Mouse (Mus musculus): ENCODE results near the gene Sdk2. TPM values are rescaled to one million over a fixed set of nuclear protein-coding genes. Genes with fewer than 3 reads are reported as not detected.

The Sdk2 gene
- total RNA-seq (2012; rRNA removed) (0.03 TPM in 1 of 2 replicates, not detected in the other), polyA plus RNA-seq (2012; ENCODE audit: insufficient read depth in 1 of 2, insufficient read length in 2 of 2, low read depth in 1 of 2, low replicate concordance in 2 of 2, missing spikeins in 1 of 2) (under 1 TPM in 1 of 2 experiments, not detected in 1; 0.13 TPM)

- H3K4me3 ChIP-seq (ENCODE audit: control insufficient read depth in 1 of 2, insufficient read depth in 1 of 2, low read depth in 2 of 2, low read length in 2 of 2), result no peak within 1 kb of the TSS
- H3K27me3 ChIP-seq (ENCODE audit: control insufficient read depth in 1 of 2, insufficient read depth in 2 of 2, low read length in 2 of 2), result no peaks in the 10 kb centered on the region; a peak in 1 of 4 replicates
- no peak for DNase-seq (ENCODE audit: low read depth, low spot score)
Observed at GRCm38 (mm10) chr11:114066951-114067762, at the start of gene Sdk2. Gene Sdk2 (minus strand): TSS chr11:114067046.

GRCm38 (mm10) chr11:114115077-114115476, 48.2 kb upstream of the Sdk2 start:
- DNase-seq (ENCODE audit: low read depth, low spot score), result no peak
- TF ChIP-seq CHD2 (IDR thresholded peaks at IDR 0.05; ENCODE audit: low read length), result no peak
- no peak for TF ChIP-seq JUND (IDR thresholded peaks at IDR 0.05; ENCODE audit: low read depth, low read length)
- TF ChIP-seq CTCF (IDR thresholded peaks at IDR 0.05 in 2 of 3, conservative IDR thresholded peaks at IDR 0.05 in 1 of 3; ENCODE audit: control insufficient read depth in 1 of 3, insufficient read depth in 1 of 3, low read depth in 2 of 3, low read length in 3 of 3, poor library complexity in 1 of 3, severe bottlenecking in 1 of 3), result no peak
- TF ChIP-seq GABPA (IDR thresholded peaks at IDR 0.05; ENCODE audit: low read depth, low read length), result no peak
- TF ChIP-seq USF2 (IDR thresholded peaks at IDR 0.05; ENCODE audit: borderline replicate concordance in 1 of 2, insufficient read depth in 1 of 2, low read depth in 1 of 2, low read length in 2 of 2), result no peak
- TF ChIP-seq MEF2A (IDR thresholded peaks at IDR 0.05; ENCODE audit: extremely low read depth, insufficient replicate concordance, low read depth, low read length, poor library complexity, severe bottlenecking), result no peak
- TF ChIP-seq NRF1 (IDR thresholded peaks at IDR 0.05; ENCODE audit: insufficient read depth, low read depth, low read length, poor library complexity, severe bottlenecking), result no peak
- no peak for TF ChIP-seq NELFE (IDR thresholded peaks at IDR 0.05; ENCODE audit: low read depth, low read length)
- no peak for TF ChIP-seq MYB (IDR thresholded peaks at IDR 0.05; ENCODE audit: low read depth, low read length)
- no peak for TF ChIP-seq USF1 (IDR thresholded peaks at IDR 0.05; ENCODE audit: low read depth, low read length)
- TF ChIP-seq UBTF (IDR thresholded peaks at IDR 0.05; ENCODE audit: borderline replicate concordance, insufficient read depth, low read depth, low read length), result no peak
- TF ChIP-seq TCF12 (IDR thresholded peaks at IDR 0.05; ENCODE audit: low read depth, low read length), result no peak
- no peak for TF ChIP-seq BHLHE40 (IDR thresholded peaks at IDR 0.05; ENCODE audit: borderline replicate concordance, low read depth, low read length)
- TF ChIP-seq RAD21 (IDR thresholded peaks at IDR 0.05; ENCODE audit: low read depth, low read length), result no peak
- no peak for TF ChIP-seq MXI1 (IDR thresholded peaks at IDR 0.05; ENCODE audit: low read depth, low read length)
- TF ChIP-seq CHD1 (IDR thresholded peaks at IDR 0.05; ENCODE audit: low read depth, low read length), result no peak
- no peak for TF ChIP-seq SIN3A (IDR thresholded peaks at IDR 0.05; ENCODE audit: low read length)
- TF ChIP-seq SMC3 (IDR thresholded peaks at IDR 0.05; ENCODE audit: low read depth, low read length), result no peak
- no peak for TF ChIP-seq POLR2A (IDR thresholded peaks at IDR 0.05; ENCODE audit: control insufficient read depth in 1 of 2, insufficient read depth in 1 of 2, low read depth in 1 of 2, low read length in 2 of 2, poor library complexity in 1 of 2)
- H3K27me3 ChIP-seq (ENCODE audit: control insufficient read depth in 1 of 2, insufficient read depth in 2 of 2, low read length in 2 of 2), result no peaks in the 10 kb centered on the region
- no peaks in the 10 kb centered on the region for H3K4me1 ChIP-seq (ENCODE audit: control insufficient read depth in 1 of 2, insufficient read depth in 2 of 2, low read length in 2 of 2)
- no peak overlapping the region for H3K4me3 ChIP-seq (ENCODE audit: control insufficient read depth in 1 of 2, insufficient read depth in 1 of 2, low read depth in 2 of 2, low read length in 2 of 2)
- no peak overlapping the region for H3K27ac ChIP-seq (ENCODE audit: control insufficient read depth, low read depth, low read length)
- no peaks in the 10 kb centered on the region for H3K36me3 ChIP-seq (ENCODE audit: control insufficient read depth in 1 of 2, insufficient read depth in 2 of 2, low read length in 2 of 2)
- H3K9ac ChIP-seq (ENCODE audit: control insufficient read depth, low read depth, low read length, poor library complexity, severe bottlenecking), result no peak overlapping the region
- no peaks in the 10 kb centered on the region for H3K79me2 ChIP-seq (ENCODE audit: control insufficient read depth, insufficient read depth, low read length, poor library complexity)
- no peaks in the 10 kb centered on the region; the same call in 1 of the 2 replicates for H3K9me3 ChIP-seq (replicated peaks; ENCODE audit: insufficient read depth, low read length)

More at GRCm38 (mm10) chr11:114066951-114067762, at the start of gene Sdk2:
- Histone ChIP-seq H3K9ac (ENCODE audit: control insufficient read depth, low read depth, low read length, poor library complexity, severe bottlenecking) (no peak within 1 kb of the TSS), H3K4me1 (ENCODE audit: control insufficient read depth in 1 of 2, insufficient read depth in 2 of 2, low read length in 2 of 2) (no peaks in the 10 kb centered on the region), H3K27ac (ENCODE audit: control insufficient read depth, low read depth, low read length) (no peak within 1 kb of the TSS), H3K9me3 (replicated peaks; ENCODE audit: insufficient read depth, low read length) (no peaks in the 10 kb centered on the region; the same call in 1 of the 2 replicates), H3K36me3 (ENCODE audit: control insufficient read depth in 1 of 2, insufficient read depth in 2 of 2, low read length in 2 of 2) (no peaks in the 10 kb centered on the region), H3K79me2 (ENCODE audit: control insufficient read depth, insufficient read depth, low read length, poor library complexity) (no peaks in the 10 kb centered on the region)
- TF ChIP-seq ZMIZ1 (IDR thresholded peaks at IDR 0.05; ENCODE audit: low read depth, low read length), result no peak
- TF ChIP-seq KAT2A (conservative IDR thresholded peaks at IDR 0.05; ENCODE audit: low read depth, low read length), result no peak
- no peak for TF ChIP-seq NELFE (IDR thresholded peaks at IDR 0.05; ENCODE audit: low read depth, low read length)
- no peak for TF ChIP-seq MAZ (IDR thresholded peaks at IDR 0.05; ENCODE audit: low read depth, low read length)
- TF ChIP-seq E2F4 (IDR thresholded peaks at IDR 0.05; ENCODE audit: borderline replicate concordance, low read depth, low read length), result no peak
- no peak for TF ChIP-seq CHD2 (IDR thresholded peaks at IDR 0.05; ENCODE audit: low read length)
- TF ChIP-seq SIN3A (IDR thresholded peaks at IDR 0.05; ENCODE audit: low read length), result no peak
- TF ChIP-seq EP300 (IDR thresholded peaks at IDR 0.05; ENCODE audit: low read depth in 1 of 2, low read length in 2 of 2), result no peak
- no peak for TF ChIP-seq JUND (IDR thresholded peaks at IDR 0.05; ENCODE audit: low read depth, low read length)
- no peak for TF ChIP-seq UBTF (IDR thresholded peaks at IDR 0.05; ENCODE audit: borderline replicate concordance, insufficient read depth, low read depth, low read length)
- TF ChIP-seq BHLHE40 (IDR thresholded peaks at IDR 0.05; ENCODE audit: borderline replicate concordance, low read depth, low read length), result no peak
- TF ChIP-seq GATA1 (IDR thresholded peaks at IDR 0.05; ENCODE audit: low read depth, low read length), result no peak
